Mouse (Mus musculus) cortical plate, adult 2 months (tissue): ENCODE measurements at regions not wholly inside any gene's neighbourhood (a gene's known extent, or its start where the extent isn't known, plus 50 kb on each side); places are given as distances from the start of the nearest gene placed in this dataset.

ENCODE experiments used
- CTCF ChIP-seq: fragments of 200-500 bp; IDR thresholded peaks from 2 replicates; pipeline ENCODE4 v1.5.1; 2011; ENCODE audit warnings: mild to moderate bottlenecking, control low read depth, low read length; ENCODE audit not compliant: insufficient read depth; ENCODE audit errors: extremely low read depth
- POLR2A ChIP-seq: fragments of 200-500 bp; IDR thresholded peaks from 2 replicates; pipeline ENCODE4 v1.6.1; 2011; ENCODE audit warnings: mild to moderate bottlenecking, low read length, control low read depth; ENCODE audit not compliant: insufficient read depth; ENCODE audit errors: extremely low read depth

DNA sequence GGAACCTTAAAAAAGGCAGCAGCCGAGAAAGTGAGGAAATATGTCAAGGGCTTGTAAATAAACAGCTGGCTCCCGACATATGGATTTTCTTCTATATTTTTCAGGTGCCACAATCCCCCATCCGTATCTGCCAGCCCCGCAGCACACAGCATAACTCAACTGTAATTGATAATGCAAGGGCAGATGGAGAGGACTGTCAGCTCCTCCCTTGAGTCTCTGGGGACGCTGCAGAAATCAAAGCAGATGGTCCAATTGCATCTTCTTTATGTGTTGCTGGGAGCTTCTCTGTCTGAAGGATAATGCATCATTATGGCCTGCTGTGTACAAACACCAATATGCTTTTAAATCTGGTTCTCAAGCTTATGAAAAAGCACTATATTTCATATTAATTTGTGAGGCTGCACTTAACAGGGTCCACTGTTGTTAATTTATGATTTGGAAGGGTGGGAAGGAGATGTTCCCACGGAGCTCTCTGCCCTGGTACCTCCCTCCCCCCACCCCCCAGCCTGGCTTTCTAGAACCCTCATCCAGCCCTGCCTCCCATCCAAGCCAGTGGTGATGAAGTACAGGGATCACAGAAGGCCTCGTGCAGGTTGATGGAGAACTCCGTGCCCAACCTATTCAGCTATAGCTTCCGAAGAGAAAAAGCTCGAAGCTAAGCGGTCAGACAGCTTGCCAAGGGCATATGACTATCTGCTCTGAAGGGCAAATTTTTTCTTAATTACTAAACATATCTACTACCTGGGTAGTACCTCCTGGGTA, 603.7 kb downstream of the Tox3 start:
- TF ChIP-seq POLR2A (no peak), CTCF (no peak)
